Mouse (Mus musculus): ENCODE results near the gene Gapdh.

GRCm38 (mm10) chr6:125168086-125168485 lies 1.8 kb upstream of the Gapdh start:
- TF ChIP-seq CTCF (conservative IDR thresholded peaks at IDR 0.05; ENCODE audit: low read length) (no peak), POU5F1 (IDR thresholded peaks at IDR 0.05; ENCODE audit: borderline replicate concordance, low read length) (no peak)
